Mouse (Mus musculus) layer of hippocampus, adult 18-20 months (tissue): ENCODE measurements around the gene Hscb. TPM values are rescaled to one million over a fixed set of nuclear protein-coding genes. Genes with fewer than 3 reads are reported as not detected.
A peak's percentile ranks its signal among the peaks of the same experiment; 100 is the strongest.

ENCODE experiments used
- DNase-seq, 2 experiments: peaks; one replicate each; pipeline ENCODE4 v3.0.0; 2022; ENCODE audit warnings: low spot score in 2 of 2
- total RNA-seq, 2 experiments: library from RNA; stranded (reverse); gene quantifications; 2 replicates each; pipeline ENCODE4 v1.2.3; 2021

Hscb gene
- total RNA-seq, 2 experiments from 2014 or later, result 12.3 to 13.3 TPM

DNA sequence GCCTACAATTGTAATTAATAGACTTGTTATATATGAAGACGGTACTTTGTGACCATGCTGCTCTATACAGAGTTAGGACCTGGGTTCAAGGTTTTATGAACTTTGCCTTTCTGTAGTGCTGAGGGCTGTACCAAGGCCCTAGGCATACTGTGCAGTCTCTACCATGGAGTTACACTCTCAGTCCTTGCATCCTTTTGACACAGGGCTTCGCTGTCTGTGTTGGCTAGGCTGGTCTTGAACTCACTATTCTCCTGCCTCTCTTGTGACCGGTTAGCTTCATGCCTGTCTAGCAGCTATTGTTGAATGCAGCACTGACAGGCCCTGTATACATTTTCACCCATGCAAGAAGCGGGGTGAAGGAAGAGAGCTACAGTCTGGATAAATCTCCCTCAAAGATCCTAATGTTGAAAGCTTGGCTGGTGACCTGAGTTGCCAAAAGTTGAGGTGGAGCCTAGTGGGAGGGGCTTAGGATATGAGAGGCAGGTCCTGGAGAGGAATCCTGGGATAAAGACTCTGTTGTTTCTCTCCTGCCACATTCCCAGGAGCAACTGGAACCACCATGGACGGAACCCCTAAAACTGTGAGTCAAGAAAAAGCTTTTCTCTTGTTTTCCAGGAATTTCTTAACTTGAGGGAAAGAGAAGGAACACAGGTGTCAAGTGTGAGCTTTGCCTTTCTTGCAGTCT is 8.4 kb downstream of the Hscb start:
- no peak for DNase-seq

DNA sequence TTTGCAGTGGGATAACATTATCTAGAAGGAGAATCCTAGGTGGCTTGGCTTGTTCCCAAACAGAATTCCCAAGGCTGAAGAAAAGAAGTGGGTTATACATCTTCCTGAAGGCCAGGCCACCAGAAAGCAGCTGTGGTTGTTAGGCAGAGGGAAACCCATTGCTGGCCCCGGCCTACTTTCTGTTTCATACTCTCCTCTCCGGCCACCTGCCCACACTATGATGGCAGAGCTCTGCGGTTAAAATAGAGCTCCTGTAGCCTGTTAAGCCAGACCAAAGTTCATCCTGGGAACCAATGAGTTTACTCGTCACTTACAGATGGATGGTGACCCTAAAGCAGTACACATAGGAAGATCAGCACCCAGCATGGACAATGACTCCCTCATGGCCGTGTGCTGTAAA is 12.0 kb downstream of the Hscb start:
- DNase-seq, result no peak

DNA sequence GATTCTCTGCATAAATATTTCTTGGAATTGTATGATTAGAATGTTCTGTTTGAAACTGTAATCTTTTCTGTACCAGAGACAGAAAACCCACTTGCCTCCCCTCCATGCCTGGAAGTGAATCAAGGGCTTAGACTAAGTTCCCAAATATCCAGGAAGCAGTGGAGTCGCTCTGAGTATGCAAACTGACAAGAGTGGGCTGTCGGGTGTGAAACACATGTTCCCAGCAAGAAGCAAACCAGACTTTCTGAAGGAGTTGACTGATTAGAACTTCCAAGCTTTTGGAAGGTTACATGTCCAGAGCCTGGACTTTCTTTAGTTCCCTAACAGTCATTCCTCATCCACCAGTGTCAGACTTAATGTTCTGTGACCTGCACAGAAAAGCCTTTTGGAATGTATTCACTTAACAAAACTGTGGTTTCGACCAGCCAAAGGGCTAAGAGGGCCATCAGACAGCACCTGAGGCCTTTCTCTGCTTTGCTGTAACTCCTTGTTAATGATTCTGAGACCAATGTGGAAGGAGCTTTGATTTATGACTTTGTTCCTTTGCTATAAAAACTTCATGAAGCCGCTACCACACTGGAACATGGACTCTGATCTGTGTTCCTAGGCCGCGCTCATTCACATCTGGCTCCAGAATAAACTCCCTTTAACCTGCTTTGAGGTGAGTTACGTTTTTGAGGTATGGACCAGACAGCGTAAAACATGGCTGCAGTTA is 12.6 kb downstream of the Hscb start:
- DNase-seq, result no peak

DNA sequence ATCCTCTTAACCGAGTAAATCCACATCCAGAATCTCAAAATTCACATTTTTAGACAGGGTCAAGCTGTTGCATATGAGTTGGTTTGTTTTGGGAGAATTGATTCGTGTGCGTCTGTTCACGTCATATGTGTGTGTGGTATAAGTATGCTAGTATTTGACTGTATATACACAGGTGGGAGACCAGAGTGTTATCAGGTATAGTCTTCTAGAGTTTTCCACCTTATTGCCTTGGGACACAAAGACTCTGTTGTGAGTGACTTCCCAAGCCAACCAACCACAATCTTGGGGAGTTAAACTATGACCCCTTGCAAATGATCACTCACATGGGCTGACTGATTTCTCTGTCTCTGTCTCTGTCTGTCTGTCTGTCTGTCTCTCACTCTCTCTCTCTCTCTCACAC is 15.2 kb downstream of the Hscb start:
- no peak for DNase-seq

DNA sequence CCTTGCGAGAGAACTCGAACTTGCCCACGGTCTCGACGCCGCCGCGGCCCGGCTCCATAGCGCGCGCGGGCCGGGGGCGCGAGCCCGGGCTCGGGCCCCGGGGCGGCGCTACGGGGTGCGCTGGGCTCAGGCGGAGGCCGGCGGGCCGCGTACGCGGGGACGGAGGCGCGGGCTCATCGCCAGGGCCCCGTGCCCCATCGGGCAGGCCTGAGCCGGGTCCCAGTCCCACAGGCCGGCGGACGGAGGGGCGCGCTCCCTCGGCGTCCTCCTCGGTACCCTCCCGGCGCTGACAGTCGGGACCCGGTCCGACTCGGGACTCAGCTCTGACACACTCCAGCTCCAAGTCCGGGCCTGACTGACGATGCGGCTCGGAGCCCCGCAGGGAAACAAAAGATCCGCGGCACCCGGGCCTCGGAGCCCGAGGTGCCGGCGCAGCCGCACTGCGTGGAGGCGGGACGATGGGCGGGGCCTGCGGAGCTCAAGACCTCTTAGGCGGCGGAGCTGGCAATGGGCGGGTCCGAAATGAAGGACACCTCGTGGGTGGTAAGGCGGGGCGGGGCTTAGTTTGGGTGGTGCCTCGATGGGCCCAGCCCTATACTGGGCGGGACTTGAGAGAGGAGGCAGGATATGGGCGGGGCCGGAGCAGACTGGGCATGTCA is 29.8 kb downstream of the Hscb start, which contains the start of gene Ulk1:
Gene Ulk1, minus strand, starts transcription at position 431 of the 659 bp plus-strand sequence.
- DNase-seq, result peak; percentile 99

DNA sequence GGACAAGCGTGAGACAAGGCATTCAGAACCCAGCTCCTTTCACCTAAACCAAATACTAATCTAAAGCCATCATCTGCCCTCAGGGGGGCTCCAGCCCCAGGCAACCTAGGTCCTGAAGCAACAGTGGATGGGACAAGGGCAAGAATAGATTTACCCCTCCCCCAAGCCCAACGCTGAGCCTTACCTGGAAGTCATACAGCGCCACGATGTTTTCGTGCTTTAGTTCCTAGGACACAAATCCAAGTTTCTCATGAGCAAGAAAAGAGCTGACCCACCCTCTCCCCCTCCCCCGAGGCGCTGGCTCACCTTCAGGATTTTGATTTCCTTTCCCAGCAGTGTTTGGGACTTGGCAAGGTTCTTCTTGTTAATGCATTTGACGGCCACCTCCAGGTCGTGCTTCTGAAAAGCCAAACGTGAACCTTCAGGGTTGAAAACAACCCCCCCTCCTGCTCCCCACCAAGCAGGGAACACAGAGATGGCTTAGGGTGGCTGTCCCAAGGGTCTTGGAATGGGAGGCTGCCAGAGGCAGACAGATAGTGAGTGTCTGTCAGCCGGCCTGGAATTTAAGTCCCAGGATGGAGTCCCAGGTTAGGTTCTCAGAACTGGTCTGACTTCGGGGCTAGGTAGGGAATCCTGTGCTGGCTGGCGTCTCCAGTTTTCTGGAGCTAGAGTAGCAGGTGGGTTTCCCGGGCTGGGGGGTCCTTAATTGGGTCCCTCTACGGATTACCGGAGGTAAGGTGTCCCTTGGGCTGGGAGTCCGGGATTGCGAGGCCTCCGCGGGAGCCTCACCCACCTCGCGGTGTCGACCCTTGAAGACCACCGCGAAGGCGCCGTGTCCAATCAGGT is 30.5 kb downstream of the Hscb start:
- DNase-seq, result no peak

DNA sequence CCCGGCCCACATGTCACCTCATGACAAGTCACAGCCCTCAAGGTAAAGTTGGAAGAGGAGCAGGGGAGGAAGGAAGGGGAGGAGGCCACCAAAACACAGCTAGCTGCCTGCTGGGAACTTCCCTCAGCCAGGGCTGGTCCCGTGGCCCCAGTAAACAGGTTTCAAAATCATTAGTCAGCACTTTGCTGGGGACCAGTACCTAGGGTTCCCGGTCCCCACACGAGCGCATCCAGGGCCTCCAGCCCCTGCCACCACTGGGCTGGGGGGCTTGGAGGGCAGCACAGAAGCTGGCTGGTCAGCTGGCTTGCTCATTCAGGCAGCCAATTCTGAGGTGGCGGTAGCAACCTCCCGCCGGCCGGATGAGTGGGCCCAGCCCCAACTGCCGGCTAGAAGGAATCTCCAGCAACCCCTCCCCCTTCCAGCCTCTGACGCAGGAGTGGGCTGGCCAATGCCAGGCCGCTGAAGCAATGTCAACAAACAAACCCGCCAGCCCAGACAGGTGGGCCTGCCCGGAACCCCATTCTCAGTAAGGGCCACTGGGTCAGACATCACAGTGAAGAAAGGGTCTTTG is 31.4 kb downstream of the Hscb start:
- peak; percentile 64 to 78 for DNase-seq

DNA sequence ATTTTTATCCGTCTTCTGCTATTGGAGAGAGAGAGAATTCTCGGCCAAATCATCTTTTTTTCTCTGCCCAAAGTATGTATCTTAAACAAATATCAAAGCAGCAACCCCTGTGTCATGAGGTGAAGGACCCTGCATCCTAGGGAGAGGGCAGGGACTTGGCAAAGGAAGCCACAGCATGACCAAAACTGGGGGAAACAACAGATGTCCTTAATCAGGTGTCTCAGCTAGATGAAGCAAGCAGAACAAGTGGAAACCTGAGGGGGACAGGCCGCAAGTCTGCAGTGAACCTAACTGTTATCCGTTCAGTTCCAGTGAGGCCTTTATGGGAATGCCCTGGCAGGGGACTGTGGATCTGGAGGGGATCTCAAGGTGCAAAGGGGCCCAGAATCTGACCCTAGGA is 32.1 kb downstream of the Hscb start:
- DNase-seq, result no peak

DNA sequence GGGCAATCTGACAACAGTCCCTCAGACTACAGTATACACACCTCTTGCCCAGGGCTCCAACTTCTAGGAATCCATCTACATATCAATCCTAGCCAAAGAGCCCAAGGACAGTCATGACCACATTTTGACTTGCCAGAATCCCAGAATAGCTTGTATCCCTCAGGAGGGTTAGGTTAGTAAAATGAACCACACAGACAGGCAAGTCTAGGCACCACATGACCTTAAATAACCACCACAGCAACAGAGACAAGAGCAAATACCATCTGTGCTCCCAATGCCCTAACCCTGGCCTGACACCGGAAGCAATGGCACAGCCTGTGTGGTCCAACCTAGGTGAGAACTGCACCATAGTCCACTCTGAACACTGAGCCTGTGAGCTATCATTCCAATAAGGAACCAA is 32.9 kb downstream of the Hscb start:
- no peak for DNase-seq

DNA sequence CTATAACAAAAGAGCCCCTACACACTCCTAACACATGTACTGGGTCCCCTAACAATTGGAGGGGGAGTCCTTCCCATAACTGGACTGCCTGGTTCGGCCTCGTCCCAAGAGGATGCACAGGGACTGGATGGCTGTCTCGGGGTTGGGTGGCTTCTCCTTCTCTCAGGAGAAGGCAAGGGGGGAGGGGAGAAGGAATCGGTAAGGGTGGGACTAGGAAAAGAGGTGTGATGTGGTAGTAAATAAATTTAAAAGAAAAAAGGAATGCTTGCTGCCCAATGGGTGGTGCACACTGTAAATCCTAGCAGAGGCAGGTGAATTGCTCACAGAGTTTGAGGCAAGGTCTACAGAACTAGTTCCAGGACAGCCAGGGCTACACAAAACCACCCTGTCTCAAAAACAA is 33.4 kb downstream of the Hscb start:
- DNase-seq, result no peak

DNA sequence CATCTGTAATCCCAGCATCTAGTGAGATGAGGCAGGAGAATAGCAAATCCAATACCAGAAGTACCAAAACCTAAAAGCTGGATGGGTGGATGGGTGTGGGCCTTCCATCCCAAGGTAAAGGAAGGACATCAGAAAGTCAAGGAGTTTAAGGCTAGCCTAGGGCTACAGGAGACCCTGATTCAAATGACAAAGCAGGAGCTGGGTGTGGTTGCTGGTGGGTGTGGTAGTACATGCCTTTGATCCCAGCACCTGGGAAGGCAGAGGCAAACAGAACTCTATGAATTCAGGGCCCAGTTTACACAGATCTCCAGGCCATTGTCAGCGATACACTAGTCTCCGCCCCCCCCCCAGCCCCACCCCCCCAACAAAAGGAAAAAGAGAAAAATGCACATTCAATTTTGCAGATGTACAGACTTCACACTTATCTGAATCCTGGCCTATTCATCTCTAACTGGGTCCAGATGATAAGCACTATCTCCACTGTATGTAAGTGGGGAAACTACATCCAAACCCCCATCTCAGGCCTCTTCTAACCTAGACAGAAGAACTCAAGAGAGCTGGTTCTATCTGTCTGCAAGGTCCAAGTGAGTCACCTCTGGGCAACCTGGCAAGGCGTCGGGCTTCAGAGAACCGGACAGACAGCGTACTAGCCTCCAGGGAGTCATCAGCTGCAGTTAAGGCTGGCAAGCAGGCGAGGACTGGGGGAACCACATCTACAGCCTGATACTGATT is 35.4 kb downstream of the Hscb start:
- DNase-seq, result no peak

DNA sequence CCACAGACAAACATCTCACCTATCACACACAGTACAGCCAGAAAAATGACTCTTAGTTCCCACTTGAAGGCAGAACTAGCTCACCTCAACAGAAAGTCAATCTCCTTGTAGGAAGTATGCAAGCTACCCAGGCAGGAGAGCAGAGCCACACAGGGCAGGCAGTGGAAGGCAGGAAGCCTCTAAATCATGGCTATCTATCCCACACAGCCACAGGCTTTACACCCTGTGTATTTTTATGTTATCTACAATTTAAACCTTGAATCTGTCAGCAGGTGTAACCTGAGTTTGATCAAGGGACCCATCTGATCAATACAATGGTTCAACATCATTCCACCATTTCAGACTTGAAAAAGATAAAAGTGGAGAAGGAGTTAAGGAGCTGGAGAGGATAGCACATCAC is 36.8 kb downstream of the Hscb start:
- no peak for DNase-seq

DNA sequence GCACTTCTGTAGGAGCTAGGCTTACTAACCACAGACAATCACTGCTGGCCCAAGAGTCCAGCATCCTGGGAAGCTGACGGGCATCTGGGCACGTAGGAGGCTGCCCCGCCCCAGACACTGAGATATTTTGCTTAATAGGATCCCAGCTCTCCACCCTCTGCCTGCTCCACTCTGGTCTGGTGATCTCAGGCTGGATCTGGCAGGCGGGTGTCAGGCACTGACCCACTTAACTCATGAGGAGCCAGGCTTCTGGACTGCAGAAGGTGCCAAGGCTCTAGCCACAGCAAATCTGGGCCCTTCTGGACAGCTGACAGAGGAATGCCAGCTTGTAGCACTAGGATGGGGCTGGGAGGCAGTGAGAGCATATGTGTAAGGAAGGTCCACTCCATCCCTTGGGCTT is 37.4 kb downstream of the Hscb start:
- no peak for DNase-seq

DNA sequence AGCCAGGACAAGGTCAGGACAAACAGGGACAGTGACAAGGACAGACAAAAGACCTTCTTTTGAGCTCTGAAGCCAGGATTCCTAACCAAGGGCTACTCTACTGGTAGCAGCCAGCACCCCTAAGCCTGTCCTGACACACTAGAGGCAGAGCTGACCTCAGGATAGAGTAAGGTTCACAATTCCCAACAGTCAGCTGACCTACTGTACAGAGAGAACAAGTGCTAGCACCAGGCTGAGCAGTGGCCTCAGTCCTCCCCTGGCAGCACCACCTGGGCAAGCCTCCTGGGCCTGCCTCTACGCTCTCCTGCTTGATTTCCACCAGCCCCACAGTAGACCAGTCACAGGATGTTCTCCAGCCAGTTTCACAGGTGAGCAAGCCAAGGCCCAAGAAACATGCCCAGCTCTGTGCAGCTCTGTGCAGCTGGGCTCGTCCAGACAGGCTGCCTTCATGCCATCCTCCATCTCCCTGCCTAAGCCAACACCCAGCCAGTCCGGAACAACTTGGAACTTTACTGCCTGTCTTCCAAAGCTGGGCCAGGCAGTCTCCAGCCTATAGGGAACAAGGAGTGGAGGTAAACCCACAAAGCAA is 38.4 kb downstream of the Hscb start:
- no peak for DNase-seq

DNA sequence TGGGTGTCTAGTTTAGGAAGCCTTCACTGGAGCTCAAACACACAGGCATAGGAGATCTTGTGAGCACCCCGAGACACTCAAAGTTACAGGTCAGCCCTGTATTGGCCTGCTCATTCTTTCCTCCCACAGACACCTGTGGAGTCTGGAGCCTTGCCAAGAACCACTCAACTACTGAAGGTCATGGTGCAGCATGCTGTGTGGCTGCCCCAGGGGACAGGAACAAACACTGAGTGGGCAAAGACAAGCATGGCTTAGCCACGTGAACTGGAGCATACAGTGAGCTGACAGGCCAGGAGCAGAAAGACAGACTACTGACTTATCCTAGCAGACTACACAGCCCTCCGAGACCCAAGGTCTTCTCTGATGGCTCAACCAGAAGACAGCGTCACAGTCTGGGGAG is 41.9 kb downstream of the Hscb start:
- DNase-seq, result no peak

DNA sequence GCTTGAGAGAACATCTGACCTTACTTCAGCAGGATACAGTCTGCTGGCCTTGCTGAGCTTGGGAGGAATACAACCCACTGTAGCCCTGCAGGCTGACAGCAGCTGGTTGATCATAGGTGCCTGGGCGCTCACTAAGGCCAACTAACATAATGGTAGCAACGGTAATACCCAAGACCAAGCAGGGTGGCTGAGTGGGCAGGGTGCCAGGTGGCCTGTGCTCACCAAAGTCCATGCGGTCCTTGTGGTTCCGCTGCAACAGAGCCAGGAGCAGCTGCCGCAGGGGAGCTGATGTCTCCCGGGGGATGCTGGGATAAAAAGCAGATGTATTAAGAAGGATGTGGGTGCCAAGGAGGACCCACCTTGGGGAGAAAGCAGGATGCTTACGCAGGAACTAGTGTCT is 45.2 kb downstream of the Hscb start:
- no peak for DNase-seq

DNA sequence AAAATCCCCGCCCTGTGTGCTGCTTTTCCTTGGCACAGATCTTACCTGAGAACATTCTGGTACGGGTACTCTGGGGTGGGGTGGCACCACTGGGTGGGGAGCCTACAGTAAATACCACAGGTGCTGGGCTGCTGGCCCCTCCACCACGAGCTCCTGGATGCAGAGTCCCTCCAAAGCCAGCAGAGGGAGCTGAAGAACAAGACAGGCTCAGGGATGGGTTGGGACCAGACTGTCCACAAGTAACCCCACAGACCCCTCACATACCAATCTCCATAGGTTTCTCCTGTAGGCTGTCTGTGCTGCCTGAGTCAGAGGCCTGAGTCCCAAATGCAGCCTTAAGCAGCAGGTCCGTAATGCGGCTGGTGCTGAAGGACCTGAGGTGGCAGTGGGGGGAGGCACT is 50.9 kb downstream of the Hscb start:
- peak in 1 of 2 experiments; percentile 43 for DNase-seq

DNA sequence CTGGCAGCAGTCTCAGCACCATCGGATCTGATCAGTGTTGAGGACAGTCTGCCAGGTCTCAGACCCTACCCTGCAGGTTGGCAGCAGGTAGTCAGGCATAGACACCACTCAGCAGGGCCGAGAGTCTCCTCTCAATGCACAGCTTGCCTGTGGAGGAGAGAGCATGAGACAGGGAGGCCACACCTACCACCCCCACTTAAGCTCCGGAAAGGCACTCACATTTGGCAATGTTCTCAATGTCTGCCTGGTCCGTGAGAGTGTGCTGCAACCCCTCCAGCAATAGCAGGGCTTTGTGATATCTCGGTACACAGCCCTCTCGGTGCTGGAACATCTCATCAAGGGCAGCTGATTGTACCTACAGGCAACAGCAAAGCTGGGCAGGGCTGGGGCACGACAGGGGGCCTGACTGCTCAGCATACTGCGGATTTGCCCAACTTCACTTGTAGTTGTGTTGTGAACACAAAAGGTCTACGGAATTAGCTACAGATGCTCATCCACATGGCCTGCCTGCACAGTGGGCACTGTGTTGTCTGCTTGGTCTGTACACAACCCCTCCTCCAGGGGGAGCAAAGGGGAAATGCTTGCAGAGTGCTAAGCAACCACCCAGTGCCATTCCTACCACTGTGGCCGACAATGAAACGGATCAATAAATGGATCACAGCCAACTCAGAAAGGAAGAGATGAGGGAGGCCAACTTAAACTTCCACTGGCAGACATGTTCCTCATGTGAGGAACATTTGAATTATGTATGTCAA is 53.3 kb downstream of the Hscb start:
- peak in 1 of 2 experiments; percentile 68 for DNase-seq

DNA sequence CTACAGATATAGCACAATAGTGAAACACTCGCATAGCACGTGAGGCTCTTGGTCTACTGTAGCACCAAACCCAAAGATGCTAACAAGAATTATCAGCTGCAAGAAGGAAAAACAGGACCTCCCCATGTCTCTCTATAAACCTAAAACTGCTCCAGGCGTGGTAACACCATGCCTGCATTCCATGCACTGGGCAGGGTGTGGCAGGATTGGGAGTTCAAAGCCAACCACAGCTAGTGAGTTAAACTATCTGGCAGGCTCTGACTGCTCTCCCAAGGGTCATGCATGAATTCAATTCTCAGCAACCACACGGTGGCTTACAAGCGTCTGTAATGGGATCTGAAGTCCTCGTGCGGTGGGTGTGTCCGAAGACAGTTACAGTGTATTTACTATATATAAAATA is 56.4 kb downstream of the Hscb start:
- DNase-seq, result no peak
